Mouse (Mus musculus) cerebellum, adult (tissue): ENCODE measurements around the gene Tor1aip2.

Experiments used
- ATAC-seq: cut with Nextera tagmentation; 2 replicates; pipeline ENCODE4 v1.9.2; 2017; ENCODE audit warnings: mild to moderate bottlenecking, moderate library complexity, mixed read lengths; ENCODE audit not compliant: insufficient number of reproducible peaks, low FRiP score, low TSS enrichment

The Tor1aip2 gene

DNA sequence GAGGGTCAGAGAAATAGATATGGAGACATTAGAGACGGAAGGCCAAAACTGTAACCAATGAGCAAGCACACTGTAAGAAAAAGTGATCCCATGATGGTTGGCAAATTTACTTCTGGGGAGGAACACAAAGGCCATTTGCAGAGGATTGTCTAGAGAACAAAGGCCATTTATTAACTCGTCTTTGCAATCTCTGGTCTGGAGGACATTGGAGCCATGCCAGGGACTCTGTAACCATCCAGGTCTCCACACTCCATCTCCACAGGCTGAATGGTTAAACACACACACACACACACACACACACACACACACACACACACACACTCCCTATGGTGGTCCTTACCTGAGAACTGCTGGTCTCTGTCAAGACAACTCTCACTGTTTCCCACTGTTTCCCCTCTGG lies 70.2 kb downstream of the Tor1aip2 start:
- no peak for ATAC-seq

DNA sequence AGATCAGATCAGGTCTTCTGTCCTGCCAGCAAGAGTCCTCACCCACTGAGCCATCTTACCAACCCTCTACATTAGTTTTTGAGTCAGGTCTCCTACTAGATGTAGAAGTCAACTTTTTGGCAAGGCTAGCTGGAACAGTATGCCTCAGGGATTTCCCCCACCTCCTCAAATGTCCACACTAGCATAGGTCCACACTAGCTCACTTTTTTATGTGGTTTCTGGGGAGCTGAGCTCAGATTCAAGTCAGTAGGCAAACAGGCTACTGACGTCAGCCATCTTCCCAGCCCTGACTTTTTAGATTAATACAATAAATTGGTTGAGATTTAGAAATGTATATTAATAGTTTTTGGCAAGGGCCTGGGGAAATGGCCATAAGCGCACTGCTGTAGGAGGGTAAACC lies 72.2 kb downstream of the Tor1aip2 start:
- no peak for ATAC-seq

DNA sequence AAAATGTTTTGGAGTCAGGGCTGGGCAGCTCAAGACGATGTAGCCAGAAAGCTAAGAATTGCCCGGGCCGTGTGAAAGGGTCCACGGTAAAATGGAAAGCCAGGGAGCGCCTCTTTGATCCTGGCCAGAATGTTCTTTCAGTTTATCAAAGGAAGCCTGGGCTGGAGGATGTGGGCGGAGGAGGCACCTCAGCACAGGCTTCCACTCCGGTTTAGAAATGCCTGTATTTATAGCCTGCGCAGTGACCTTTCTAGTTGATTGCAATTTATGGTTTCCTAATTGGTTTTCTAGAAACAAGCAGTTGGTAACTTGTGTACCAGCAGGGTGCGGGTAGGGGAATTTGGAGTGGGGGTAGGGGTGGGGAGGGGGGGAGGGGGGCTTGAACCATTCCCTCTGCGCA lies 73.2 kb downstream of the Tor1aip2 start:
- ATAC-seq: no peak

DNA sequence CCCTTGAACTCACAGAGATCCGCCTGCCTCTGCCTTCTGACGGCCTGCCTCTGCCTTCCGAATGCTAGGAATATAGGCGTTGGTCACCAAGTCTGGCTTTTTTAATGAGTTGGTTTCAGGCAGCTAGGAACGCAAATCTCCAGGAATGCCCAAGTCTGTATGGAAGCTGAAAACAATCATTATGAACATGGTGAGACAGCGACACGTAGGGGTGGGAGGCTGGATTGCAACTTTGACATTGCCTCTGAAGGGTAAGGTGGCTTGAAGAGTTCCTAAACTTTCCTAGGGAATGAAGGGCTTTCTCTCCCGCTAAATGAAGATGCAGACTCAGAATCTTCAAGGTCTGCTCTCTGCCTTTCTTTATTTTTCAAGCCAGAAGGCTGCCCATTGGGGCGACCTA lies 75.9 kb downstream of the Tor1aip2 start:
- ATAC-seq: no peak

DNA sequence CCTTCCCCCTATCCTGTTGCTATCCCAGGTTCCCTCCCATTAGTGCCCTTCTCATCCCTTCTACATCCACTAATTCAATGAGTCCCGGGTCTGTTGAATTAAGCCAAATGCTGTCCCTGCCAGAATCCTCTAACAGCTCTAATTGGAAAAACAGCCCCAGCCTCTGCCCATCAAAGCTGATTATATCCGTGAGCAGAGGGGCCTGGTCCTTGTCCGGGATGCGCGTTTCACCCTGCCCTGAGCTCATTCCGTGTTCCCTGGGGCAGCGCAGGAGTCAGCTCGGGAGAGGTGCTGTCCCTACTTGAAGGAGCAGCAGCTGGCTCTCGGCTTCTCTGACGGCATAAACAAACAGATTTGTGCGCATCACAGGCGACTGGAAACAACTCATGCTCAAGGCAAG lies 76.5 kb downstream of the Tor1aip2 start:
- ATAC-seq: no peak

DNA sequence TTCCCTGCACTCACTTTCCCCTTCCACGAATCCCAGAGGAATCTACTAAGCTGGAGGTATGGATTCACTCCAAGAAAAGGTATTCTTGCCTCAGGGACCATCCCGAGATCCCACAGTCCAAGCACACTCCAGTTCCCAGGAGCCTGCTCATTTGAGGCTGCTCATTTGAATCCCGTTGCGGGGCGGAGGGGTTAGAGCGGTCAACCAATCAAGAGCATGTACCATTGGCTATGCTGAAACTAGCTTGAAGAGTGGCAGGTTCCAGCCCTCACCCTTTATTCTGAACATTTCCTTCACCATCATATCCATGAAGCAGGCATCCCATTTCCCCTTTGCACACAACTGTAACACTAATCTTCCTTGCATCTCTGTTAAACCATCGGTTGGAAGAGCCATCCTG lies 76.9 kb downstream of the Tor1aip2 start:
- ATAC-seq: no peak

DNA sequence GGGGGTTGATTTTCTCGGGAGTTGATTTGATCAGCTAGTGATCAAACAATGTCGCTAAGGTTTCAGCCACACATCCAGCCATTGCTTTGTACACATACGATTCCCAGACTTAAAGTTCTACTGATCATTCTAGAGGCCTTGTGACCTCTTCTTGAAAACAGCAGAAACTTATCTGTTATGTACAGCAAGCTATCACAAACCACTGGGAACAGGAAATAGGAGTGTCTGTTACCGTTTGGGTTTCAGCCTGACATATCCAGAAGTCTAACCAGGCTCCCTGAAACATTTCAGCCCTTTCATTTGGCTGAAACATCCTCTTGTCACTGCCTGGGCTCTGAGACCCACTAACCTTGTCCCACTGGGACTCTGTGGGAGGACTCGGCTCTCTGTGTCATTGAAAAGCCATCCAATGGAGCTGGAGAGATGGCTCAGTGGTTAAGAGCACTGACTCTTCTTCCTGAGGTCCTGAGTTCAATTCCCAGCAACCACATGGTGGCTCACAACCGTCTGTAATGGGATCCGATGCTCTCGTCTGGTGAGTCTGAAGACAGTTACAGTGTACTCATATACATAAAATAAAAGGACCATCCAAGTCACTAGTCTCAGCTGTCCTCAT lies 78.8 kb downstream of the Tor1aip2 start:
- ATAC-seq: no peak

DNA sequence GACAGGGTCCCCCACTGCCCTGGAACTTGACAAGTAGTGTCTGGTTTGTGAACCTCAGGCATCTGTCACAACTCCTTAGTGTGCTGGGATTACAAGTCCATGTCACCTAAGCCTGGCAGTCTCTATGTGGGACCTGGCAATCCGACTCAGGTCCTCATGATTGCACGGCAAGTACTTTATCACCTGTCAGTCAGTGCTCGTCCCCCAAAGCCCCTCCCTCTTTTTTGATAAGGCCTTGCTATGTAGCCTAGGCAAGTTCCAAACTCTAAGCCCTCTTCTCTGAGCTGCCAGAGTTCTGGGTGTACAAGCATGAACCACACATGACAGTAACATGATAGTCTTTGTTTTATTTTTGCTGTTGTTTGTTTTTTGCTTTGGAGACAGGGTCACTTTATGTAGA lies 81.6 kb downstream of the Tor1aip2 start:
- no peak for ATAC-seq
